Mouse (Mus musculus): ENCODE data around the gene Gm49320.

- TF ChIP-seq CTCF (conservative IDR thresholded peaks at IDR 0.05; ENCODE audit: low read length) = no peak
- no peak for TF ChIP-seq NANOG (IDR thresholded peaks at IDR 0.05; ENCODE audit: borderline replicate concordance, low read length)
- no peak for TF ChIP-seq POU5F1 (IDR thresholded peaks at IDR 0.05; ENCODE audit: borderline replicate concordance, low read length)
Observed at GRCm38 (mm10) chr8:4219617-4220016, 19.0 kb upstream of the Gm49320 start.

Measured in E14TG2a.4 (cell line).